19 mouse cellular contexts compared by ENCODE assay signal in genomic region chr4:13298629-13299028, GRCm38 (mm10).
DNase-seq lines count a peak whose midpoint lies in the region; ATAC-seq and TF ChIP-seq lines count a peak whose summit lies in the region.
"Had no signal": no experiment of that assay in that cellular context is flagged by ENCODE, and none has a peak within 500 bp of the region (broad histone marks: within the 10 kb centered on the region; RNA-seq: fewer than 3 reads in every experiment).

No protein-coding gene starts in this region.

- WGBS in midbrain, embryonic 12.5 days, result 73% methylated on average over 2 of the region's 2 CpGs
- WGBS in midbrain, postnatal 0 days, result 45% methylated on average over 2 of the region's 2 CpGs
- WGBS in hindbrain, embryonic 14.5 days, result 45% methylated on average over 2 of the region's 2 CpGs
- WGBS in limb, embryonic 12.5 days, result 49% methylated on average over 2 of the region's 2 CpGs
- WGBS in heart, embryonic 10.5 days, result 73% methylated on average over 2 of the region's 2 CpGs

- no peak overlapping the region for H3K9ac ChIP-seq in midbrain, embryonic 12.5 days (replicated peaks)
- H3K9ac ChIP-seq in midbrain, postnatal 0 days (replicated peaks; ENCODE audit: low read length, poor library complexity, severe bottlenecking), result no peak overlapping the region
- H3K9ac ChIP-seq in hindbrain, embryonic 14.5 days, result no peak overlapping the region
- no peak overlapping the region for H3K9ac ChIP-seq in limb, embryonic 12.5 days (replicated peaks)
- H3K9ac ChIP-seq: forebrain, postnatal 0 days; limb, embryonic 15.5 days; liver, embryonic 15.5 days; stomach, embryonic 15.5 days had no signal

- H3K4me2 ChIP-seq in midbrain, embryonic 12.5 days (replicated peaks), result no peak overlapping the region
- H3K4me2 ChIP-seq in midbrain, postnatal 0 days (ENCODE audit: low read depth, low read length, poor library complexity, severe bottlenecking), result no peak overlapping the region
- H3K4me2 ChIP-seq in hindbrain, embryonic 14.5 days (replicated peaks), result peak overlapping the region; percentile 27; the same call in 1 of the 2 replicates
- H3K4me2 ChIP-seq in limb, embryonic 12.5 days, result peak overlapping the region; percentile 4
- H3K4me2 ChIP-seq: limb, embryonic 15.5 days; liver, embryonic 15.5 days; stomach, embryonic 15.5 days had no signal

- no peak for TF ChIP-seq CTCF in midbrain, postnatal 0 days (IDR thresholded peaks at IDR 0.05)

- peaks cover 19% of the 10 kb centered on the region for H3K4me1 ChIP-seq in midbrain, embryonic 12.5 days
- no peaks in the 10 kb centered on the region for H3K4me1 ChIP-seq in midbrain, postnatal 0 days (ENCODE audit: insufficient read depth, low read length)
- H3K4me1 ChIP-seq in hindbrain, embryonic 14.5 days (replicated peaks; ENCODE audit: control insufficient read depth, insufficient read depth, low read length), result peaks cover 13% of the 10 kb centered on the region; the same call in 1 of the 2 replicates
- H3K4me1 ChIP-seq in limb, embryonic 12.5 days (replicated peaks), result peaks cover 13% of the 10 kb centered on the region
- peaks cover 18% of the 10 kb centered on the region for H3K4me1 ChIP-seq in heart, embryonic 10.5 days
- H3K4me1 ChIP-seq: limb, embryonic 15.5 days; liver, embryonic 15.5 days; stomach, embryonic 15.5 days had no signal

- H3K27me3 ChIP-seq in midbrain, embryonic 12.5 days, result no peaks in the 10 kb centered on the region
- H3K27me3 ChIP-seq in midbrain, postnatal 0 days (ENCODE audit: insufficient read depth, low read length), result no peaks in the 10 kb centered on the region
- H3K27me3 ChIP-seq in hindbrain, embryonic 14.5 days (ENCODE audit: control insufficient read depth, insufficient read depth, low read length), result no peaks in the 10 kb centered on the region
- H3K27me3 ChIP-seq in limb, embryonic 12.5 days, result no peaks in the 10 kb centered on the region
- H3K27me3 ChIP-seq in heart, embryonic 10.5 days (ENCODE audit: insufficient read depth, poor library complexity, severe bottlenecking), result no peaks in the 10 kb centered on the region
- H3K27me3 ChIP-seq: limb, embryonic 15.5 days; liver, embryonic 15.5 days; stomach, embryonic 15.5 days had no signal

- no peak for DNase-seq in midbrain, postnatal 0 days (ENCODE audit: low spot score)
- no peak for DNase-seq in hindbrain, embryonic 14.5 days (ENCODE audit: low spot score)
- DNase-seq in kidney, postnatal 14 days, result no peak
- no peak for DNase-seq in heart, embryonic 10.5 days (ENCODE audit: low spot score)
- no peak for DNase-seq in ovary, adult 18-20 months (ENCODE audit: low spot score)
- DNase-seq: adrenal gland, postnatal 36 days; cerebellum, adult 2 months; forebrain, postnatal 0 days; kidney, adult 18-20 months had no signal

- no peak overlapping the region for H3K27ac ChIP-seq in midbrain, embryonic 12.5 days (replicated peaks)
- no peak overlapping the region for H3K27ac ChIP-seq in midbrain, postnatal 0 days (ENCODE audit: low read depth, low read length)
- peak overlapping the region; percentile 29; the same call in 1 of the 2 replicates for H3K27ac ChIP-seq in hindbrain, embryonic 14.5 days
- H3K27ac ChIP-seq in limb, embryonic 12.5 days, result no peak overlapping the region
- H3K27ac ChIP-seq in heart, embryonic 10.5 days, result no peak overlapping the region
- H3K27ac ChIP-seq: kidney, postnatal 0 days; layer of hippocampus, adult 2 months; left cerebral cortex, adult 2 months; limb, embryonic 15.5 days; liver, embryonic 15.5 days; macrophage; stomach, embryonic 15.5 days had no signal

- H3K9me3 ChIP-seq in midbrain, embryonic 12.5 days, result no peaks in the 10 kb centered on the region
- H3K9me3 ChIP-seq in midbrain, postnatal 0 days (ENCODE audit: low read length), result no peaks in the 10 kb centered on the region
- no peaks in the 10 kb centered on the region for H3K9me3 ChIP-seq in hindbrain, embryonic 14.5 days (ENCODE audit: control insufficient read depth, low read length)
- H3K9me3 ChIP-seq in limb, embryonic 12.5 days, result no peaks in the 10 kb centered on the region
- H3K9me3 ChIP-seq in heart, embryonic 10.5 days, result no peaks in the 10 kb centered on the region
- H3K9me3 ChIP-seq: limb, embryonic 15.5 days; liver, embryonic 15.5 days; stomach, embryonic 15.5 days had no signal

- H3K4me3 ChIP-seq in midbrain, embryonic 12.5 days, result no peak overlapping the region
- no peak overlapping the region for H3K4me3 ChIP-seq in midbrain, postnatal 0 days (ENCODE audit: low read depth, low read length)
- no peak overlapping the region for H3K4me3 ChIP-seq in hindbrain, embryonic 14.5 days (replicated peaks; ENCODE audit: low read length)
- H3K4me3 ChIP-seq in limb, embryonic 12.5 days (replicated peaks), result no peak overlapping the region
- no peak overlapping the region for H3K4me3 ChIP-seq in heart, embryonic 10.5 days
- H3K4me3 ChIP-seq: erythroblast, embryonic 14.5 days; layer of hippocampus, adult 2 months; left cerebral cortex, adult 2 months; limb, embryonic 15.5 days; liver, embryonic 15.5 days; stomach, embryonic 15.5 days had no signal

- H3K36me3 ChIP-seq in midbrain, embryonic 12.5 days, result no peaks in the 10 kb centered on the region
- no peaks in the 10 kb centered on the region for H3K36me3 ChIP-seq in midbrain, postnatal 0 days (ENCODE audit: insufficient read depth, low read length)
- H3K36me3 ChIP-seq in hindbrain, embryonic 14.5 days (replicated peaks; ENCODE audit: control insufficient read depth, insufficient read depth), result no peaks in the 10 kb centered on the region
- H3K36me3 ChIP-seq in limb, embryonic 12.5 days, result no peaks in the 10 kb centered on the region
- H3K36me3 ChIP-seq in heart, embryonic 10.5 days, result no peaks in the 10 kb centered on the region
- H3K36me3 ChIP-seq: limb, embryonic 15.5 days; liver, embryonic 15.5 days; stomach, embryonic 15.5 days had no signal

- peak; percentile 38; the same call in 1 of the 2 replicates for ATAC-seq in midbrain, embryonic 12.5 days (ENCODE audit: low FRiP score, low read depth)
- ATAC-seq in midbrain, postnatal 0 days (ENCODE audit: low FRiP score), result no peak
- peak; percentile 40; the same call in 1 of the 2 replicates for ATAC-seq in hindbrain, embryonic 14.5 days (ENCODE audit: low FRiP score)
- 0 out of 2 replicates have a peak, but pooled peaks have one; percentile 31 for ATAC-seq in limb, embryonic 12.5 days (ENCODE audit: insufficient number of reproducible peaks, insufficient read depth, low FRiP score, low TSS enrichment, low read depth)
- ATAC-seq: forebrain, postnatal 0 days had no signal

Comparison
In these comparisons a context has a peak if more than half of its experiments do, and no peak if none do; other contexts are left out.
1. H3K4me2 ChIP-seq: peak in hindbrain, embryonic 14.5 days (single experiment) and limb, embryonic 12.5 days (single experiment); none in midbrain, embryonic 12.5 days (single experiment) and midbrain, postnatal 0 days (single experiment).